Mouse (Mus musculus) neural tube, embryonic 12.5 days (tissue): ENCODE results near the gene Upk3b. TPM values are rescaled to one million over a fixed set of nuclear protein-coding genes. Genes with fewer than 3 reads are reported as not detected.
"Not testable (repeated sequence)": the region's sequence is repeated elsewhere in the genome, so short reads cannot be mapped to it uniquely, and the experiment has no call there.

ENCODE experiments used
- ATAC-seq: fragments of 200-750 bp; cut with Nextera tagmentation; 2 replicates; pipeline ENCODE4 v1.8.0; 2017; ENCODE audit warnings: low read depth, mild to moderate bottlenecking, moderate TSS enrichment, moderate library complexity; ENCODE audit not compliant: low FRiP score
- H3K27ac ChIP-seq: fragments of 300-500 bp; sonication (generic); 2 replicates; pipeline ENCODE4 v1.5.1; 2016
- H3K27me3 ChIP-seq: fragments of 300-500 bp; sonication (generic); replicated peaks from 2 replicates; pipeline ENCODE4 v1.6.1; 2016; ENCODE audit warnings: mild to moderate bottlenecking
- H3K36me3 ChIP-seq: fragments of 300-500 bp; sonication (generic); 2 replicates; pipeline ENCODE4 v1.6.1; 2016; ENCODE audit warnings: mild to moderate bottlenecking
- H3K4me1 ChIP-seq: fragments of 300-500 bp; sonication (generic); 2 replicates; pipeline ENCODE4 v1.6.1; 2016
- H3K4me2 ChIP-seq: fragments of 300-500 bp; sonication (generic); replicated peaks from 2 replicates; pipeline ENCODE4 v1.6.1; 2016; ENCODE audit warnings: mild to moderate bottlenecking
- H3K4me3 ChIP-seq: fragments of 300-500 bp; sonication (generic); 2 replicates; pipeline ENCODE4 v1.5.1; 2016
- H3K9ac ChIP-seq: fragments of 300-500 bp; sonication (generic); 2 replicates; pipeline ENCODE4 v1.6.1; 2016; ENCODE audit warnings: mild to moderate bottlenecking
- H3K9me3 ChIP-seq: fragments of 300-500 bp; sonication (generic); 2 replicates; pipeline ENCODE4 v1.6.1; 2016; ENCODE audit warnings: mild to moderate bottlenecking
- WGBS: fragments of 180-500 bp; shearing (Covaris S2); methylation state at CpG from one replicate; pipeline ENCODE4 v1.1.7; 2016; 5-methylcytosine and 5-hydroxymethylcytosine counted together
- polyA plus RNA-seq: library from polyadenylated mRNA; unstranded; fragments of >200 nt; fragmentation: Nextera tagmentation; extraction: Ambion mirVana; gene quantifications from 2 replicates; pipeline ENCODE4 v1.2.1, GENCODE M21; 2016

The Upk3b gene
- polyA plus RNA-seq, 1 experiment from 2014 or later, result 0.19 TPM

GRCm38 (mm10) chr5:136057085-136057484 is 18.8 kb downstream of the Upk3b start:
- Histone ChIP-seq H3K27ac (no peak overlapping the region), H3K36me3 (no peaks in the 10 kb centered on the region), H3K4me2 (no peak overlapping the region), H3K27me3 (no peaks in the 10 kb centered on the region), H3K9ac (no peak overlapping the region), H3K9me3 (no peaks in the 10 kb centered on the region), H3K4me1 (peaks cover 9% of the 10 kb centered on the region), H3K4me3 (no peak overlapping the region)
- 33% methylated on average over 8 of the region's 8 CpGs for WGBS
- ATAC-seq, result no peak

- Histone ChIP-seq H3K27me3 (no peaks in the 10 kb centered on the region), H3K9me3 (no peaks in the 10 kb centered on the region), H3K4me3 (no peak overlapping the region), H3K9ac (no peak overlapping the region), H3K27ac (no peak overlapping the region), H3K4me2 (no peak overlapping the region), H3K36me3 (no peaks in the 10 kb centered on the region), H3K4me1 (0 out of 2 replicates have a peak, but pooled peaks cover 7% of the 10 kb centered on the region)
- 13% methylated on average over 12 of the region's 12 CpGs for WGBS
- no peak for ATAC-seq
These were observed 23.3 kb downstream of the Upk3b start for GRCm38 (mm10) chr5:136061567-136061966.

GRCm38 (mm10) chr5:136063920-136064319 is 25.6 kb downstream of the Upk3b start:
- ATAC-seq, result no peak
- no peaks in the 10 kb centered on the region for H3K36me3 ChIP-seq
- no peaks in the 10 kb centered on the region for H3K9me3 ChIP-seq
- WGBS, result 93% methylated on average over 10 of the region's 10 CpGs
- H3K9ac ChIP-seq, result no peak overlapping the region
- H3K4me1 ChIP-seq, result no peaks in the 10 kb centered on the region
- no peak overlapping the region for H3K4me3 ChIP-seq
- no peak overlapping the region for H3K4me2 ChIP-seq
- H3K27me3 ChIP-seq, result no peaks in the 10 kb centered on the region
- H3K27ac ChIP-seq, result no peak overlapping the region

GRCm38 (mm10) chr5:136066404-136067148 is 28.3 kb downstream of the Upk3b start:
- H3K9ac ChIP-seq, H3K27ac ChIP-seq, ATAC-seq, H3K9me3 ChIP-seq, H3K4me1 ChIP-seq, H3K36me3 ChIP-seq, H3K27me3 ChIP-seq, H3K4me3 ChIP-seq, H3K4me2 ChIP-seq: not testable (repeated sequence)
- WGBS, result 80% methylated on average over 11 of the region's 11 CpGs

- Histone ChIP-seq H3K36me3 (no peaks in the 10 kb centered on the region), H3K27me3 (no peaks in the 10 kb centered on the region), H3K9me3 (no peaks in the 10 kb centered on the region), H3K4me3 (no peak overlapping the region), H3K4me2 (no peak overlapping the region), H3K27ac (no peak overlapping the region), H3K9ac (no peak overlapping the region), H3K4me1 (no peaks in the 10 kb centered on the region)
- WGBS, result 70% methylated on average over 2 of the region's 2 CpGs
- ATAC-seq, result no peak
These were observed 31.1 kb downstream of the Upk3b start for GRCm38 (mm10) chr5:136069411-136069810.

- Histone ChIP-seq H3K27me3 (no peaks in the 10 kb centered on the region; the same call in 1 of the 2 replicates), H3K9me3 (no peaks in the 10 kb centered on the region), H3K4me3 (no peak overlapping the region), H3K4me1 (no peaks in the 10 kb centered on the region), H3K27ac (no peak overlapping the region), H3K36me3 (no peaks in the 10 kb centered on the region), H3K9ac (no peak overlapping the region), H3K4me2 (no peak overlapping the region)
- WGBS, result 66% methylated on average over 6 of the region's 6 CpGs
- no peak for ATAC-seq
These were observed 34.8 kb downstream of the Upk3b start for GRCm38 (mm10) chr5:136073051-136073450.

- no peaks in the 10 kb centered on the region for H3K4me1 ChIP-seq
- H3K27me3 ChIP-seq, result no peaks in the 10 kb centered on the region; the same call in 1 of the 2 replicates
- no peak overlapping the region for H3K9ac ChIP-seq
- H3K4me3 ChIP-seq, result no peak overlapping the region
- H3K4me2 ChIP-seq, result no peak overlapping the region
- ATAC-seq, result no peak
- no peaks in the 10 kb centered on the region for H3K36me3 ChIP-seq
- no peak overlapping the region for H3K27ac ChIP-seq
- WGBS, result 71% methylated on average over 11 of the region's 11 CpGs
- H3K9me3 ChIP-seq, result no peaks in the 10 kb centered on the region
These were observed 35.2 kb downstream of the Upk3b start for GRCm38 (mm10) chr5:136073526-136073925.

- no peak for ATAC-seq
- no peak overlapping the region for H3K4me3 ChIP-seq
- no peaks in the 10 kb centered on the region for H3K36me3 ChIP-seq
- H3K9me3 ChIP-seq, result no peaks in the 10 kb centered on the region
- WGBS, result 91% methylated on average over 5 of the region's 5 CpGs
- H3K27me3 ChIP-seq, result no peaks in the 10 kb centered on the region; the same call in 1 of the 2 replicates
- no peak overlapping the region for H3K9ac ChIP-seq
- no peak overlapping the region for H3K27ac ChIP-seq
- no peaks in the 10 kb centered on the region for H3K4me1 ChIP-seq
- no peak overlapping the region for H3K4me2 ChIP-seq
These were observed 36.8 kb downstream of the Upk3b start for GRCm38 (mm10) chr5:136075076-136075475.

- Histone ChIP-seq H3K27me3 (no peaks in the 10 kb centered on the region; the same call in 1 of the 2 replicates), H3K4me2 (no peak overlapping the region), H3K9me3 (no peaks in the 10 kb centered on the region), H3K4me1 (no peaks in the 10 kb centered on the region), H3K36me3 (no peaks in the 10 kb centered on the region), H3K9ac (no peak overlapping the region), H3K27ac (no peak overlapping the region), H3K4me3 (no peak overlapping the region)
- no peak for ATAC-seq
- 54% methylated on average over 7 of the region's 7 CpGs for WGBS
These were observed 38.0 kb downstream of the Upk3b start for GRCm38 (mm10) chr5:136076284-136076683.

- no peak overlapping the region for H3K27ac ChIP-seq
- H3K9ac ChIP-seq, result no peak overlapping the region
- 86% methylated on average over 9 of the region's 9 CpGs for WGBS
- no peak overlapping the region for H3K4me3 ChIP-seq
- no peak for ATAC-seq
- no peak overlapping the region for H3K4me2 ChIP-seq
- H3K9me3 ChIP-seq, result no peaks in the 10 kb centered on the region
- no peaks in the 10 kb centered on the region for H3K4me1 ChIP-seq
- H3K27me3 ChIP-seq, result no peaks in the 10 kb centered on the region; the same call in 1 of the 2 replicates
- H3K36me3 ChIP-seq, result no peaks in the 10 kb centered on the region
These were observed 38.8 kb downstream of the Upk3b start for GRCm38 (mm10) chr5:136077001-136077550.

GRCm38 (mm10) chr5:136078136-136078535 is 39.8 kb downstream of the Upk3b start:
- Histone ChIP-seq H3K4me2 (no peak overlapping the region), H3K4me3 (no peak overlapping the region), H3K9ac (no peak overlapping the region), H3K27me3 (no peaks in the 10 kb centered on the region; the same call in 1 of the 2 replicates), H3K9me3 (no peaks in the 10 kb centered on the region), H3K27ac (no peak overlapping the region), H3K36me3 (no peaks in the 10 kb centered on the region), H3K4me1 (no peaks in the 10 kb centered on the region)
- ATAC-seq, result no peak
- 93% methylated on average over 5 of the region's 5 CpGs for WGBS

- Histone ChIP-seq H3K4me3 (no peak overlapping the region), H3K27ac (no peak overlapping the region), H3K36me3 (no peaks in the 10 kb centered on the region), H3K9ac (no peak overlapping the region), H3K9me3 (no peaks in the 10 kb centered on the region), H3K4me1 (peaks cover 17% of the 10 kb centered on the region), H3K27me3 (peaks cover 14% of the 10 kb centered on the region), H3K4me2 (no peak overlapping the region)
- 76% methylated on average over 4 of the region's 4 CpGs for WGBS
- ATAC-seq, result no peak
These were observed 44.0 kb downstream of the Upk3b start for GRCm38 (mm10) chr5:136082345-136082744.
